Mouse (Mus musculus) hindbrain, embryonic 13.5 days (tissue): ENCODE measurements around the gene Ankzf1. TPM values are rescaled to one million over a fixed set of nuclear protein-coding genes. Genes with fewer than 3 reads are reported as not detected.
"Not testable (repeated sequence)": the region's sequence is repeated elsewhere in the genome, so short reads cannot be mapped to it uniquely, and the experiment has no call there.

Experiments used
- ATAC-seq: fragments of 200-750 bp; cut with Nextera tagmentation; 2 replicates; pipeline ENCODE4 v1.8.0; 2017; ENCODE audit warnings: moderate TSS enrichment; ENCODE audit not compliant: low FRiP score
- H3K27ac ChIP-seq: fragments of 300-500 bp; sonication (generic); 2 replicates; pipeline ENCODE4 v1.5.1; 2015; ENCODE audit warnings: inconsistent platforms, mild to moderate bottlenecking, moderate library complexity
- H3K27me3 ChIP-seq: fragments of 300-500 bp; sonication (generic); 2 replicates; pipeline ENCODE4 v1.6.1; 2015; ENCODE audit warnings: mild to moderate bottlenecking, inconsistent platforms
- H3K36me3 ChIP-seq: fragments of 300-500 bp; sonication (generic); 2 replicates; pipeline ENCODE4 v1.6.1; 2015; ENCODE audit warnings: mild to moderate bottlenecking, inconsistent platforms
- H3K4me1 ChIP-seq: fragments of 300-500 bp; sonication (generic); replicated peaks from 2 replicates; pipeline ENCODE4 v1.6.1; 2015; ENCODE audit warnings: inconsistent platforms
- H3K4me2 ChIP-seq: fragments of 300-500 bp; sonication (generic); 2 replicates; pipeline ENCODE4 v1.6.1; 2015; ENCODE audit warnings: inconsistent platforms, mild to moderate bottlenecking, moderate library complexity
- H3K4me3 ChIP-seq: fragments of 300-500 bp; sonication (generic); 2 replicates; pipeline ENCODE4 v1.5.1; 2015; ENCODE audit warnings: mild to moderate bottlenecking, inconsistent platforms
- H3K9ac ChIP-seq: fragments of 300-500 bp; sonication (generic); 2 replicates; pipeline ENCODE4 v1.6.1; 2015; ENCODE audit warnings: mild to moderate bottlenecking, inconsistent platforms
- H3K9me3 ChIP-seq: fragments of 300-500 bp; sonication (generic); 2 replicates; pipeline ENCODE4 v1.6.1; 2016; ENCODE audit warnings: inconsistent platforms
- WGBS: fragments of 180-500 bp; shearing (Covaris S2); methylation state at CpG from one replicate; pipeline ENCODE4 v1.1.7; 2015; 5-methylcytosine and 5-hydroxymethylcytosine counted together
- polyA plus RNA-seq: library from polyadenylated mRNA; unstranded; fragments of >200 nt; fragmentation: Nextera tagmentation; extraction: Ambion mirVana; gene quantifications from 2 replicates; pipeline ENCODE4 v1.2.1, GENCODE M21; 2015

The Ankzf1 gene
- polyA plus RNA-seq, 1 experiment from 2014 or later = 23.4 TPM

DNA sequence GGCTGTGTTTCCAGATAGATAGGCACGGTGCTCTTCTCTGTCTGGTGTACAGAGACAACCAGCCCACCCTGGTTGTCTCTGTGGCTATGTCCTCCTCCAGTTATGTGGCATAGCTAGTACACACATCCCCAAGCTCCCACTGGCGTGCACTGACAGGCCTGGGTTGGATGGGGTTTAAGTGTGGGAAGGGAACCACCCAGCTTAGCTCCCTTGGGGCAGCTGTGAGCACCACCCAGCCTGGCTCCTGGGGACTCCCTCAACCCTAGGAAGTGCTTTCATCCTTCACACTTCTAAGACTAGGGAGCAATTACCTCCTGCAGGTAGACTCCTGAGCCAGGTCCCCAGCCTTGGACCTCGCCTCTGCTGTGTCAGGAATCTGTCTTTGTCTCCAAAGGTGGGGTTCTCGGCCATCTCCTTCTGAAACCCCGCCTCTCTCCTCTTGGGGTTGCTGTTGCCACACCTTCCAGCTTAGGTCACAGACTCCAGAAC is 39.8 kb downstream of the Ankzf1 start, which contains the start of gene A630095N17Rik:
Gene A630095N17Rik (minus strand): TSS at position 439 of the 489 bp plus-strand sequence.
- Histone ChIP-seq H3K27ac (no peak within 1 kb of the TSS), H3K4me2 (no peak within 1 kb of the TSS), H3K27me3 (0 out of 2 replicates have a peak, but pooled peaks cover 19% of the 10 kb centered on the region), H3K9me3 (no peaks in the 10 kb centered on the region), H3K36me3 (no peaks in the 10 kb centered on the region), H3K4me3 (no peak within 1 kb of the TSS), H3K4me1 (peaks cover 11% of the 10 kb centered on the region), H3K9ac (no peak within 1 kb of the TSS)
- ATAC-seq = no peak
- WGBS = 71% methylated on average over 5 of the region's 5 CpGs

DNA sequence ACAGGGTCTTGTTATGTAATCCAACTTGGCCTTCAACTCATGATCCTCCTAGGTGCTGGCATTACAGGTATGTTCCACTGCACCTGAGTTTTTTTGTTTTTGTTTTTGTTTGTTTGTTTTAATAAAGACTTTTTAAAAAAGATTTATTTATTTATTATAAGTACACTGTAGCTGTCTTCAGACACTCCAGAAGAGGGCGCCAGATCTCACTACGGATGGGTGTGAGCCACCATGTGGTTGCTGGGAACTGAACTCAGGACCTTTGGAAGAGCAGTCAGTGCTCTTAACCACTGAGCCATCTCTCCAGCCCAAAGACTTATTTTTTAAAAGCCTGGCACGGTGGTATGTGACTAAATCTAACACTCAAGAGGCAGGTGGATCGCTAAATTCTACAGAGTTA is 40.5 kb downstream of the Ankzf1 start:
- H3K4me1 ChIP-seq = peaks cover 19% of the 10 kb centered on the region
- not testable (repeated sequence) for H3K9me3 ChIP-seq, H3K4me3 ChIP-seq, H3K27ac ChIP-seq, H3K4me2 ChIP-seq, H3K9ac ChIP-seq, ATAC-seq, H3K36me3 ChIP-seq
- H3K27me3 ChIP-seq = 0 out of 2 replicates have a peak, but pooled peaks cover 16% of the 10 kb centered on the region
- 64% methylated on average over 4 of the region's 4 CpGs for WGBS

DNA sequence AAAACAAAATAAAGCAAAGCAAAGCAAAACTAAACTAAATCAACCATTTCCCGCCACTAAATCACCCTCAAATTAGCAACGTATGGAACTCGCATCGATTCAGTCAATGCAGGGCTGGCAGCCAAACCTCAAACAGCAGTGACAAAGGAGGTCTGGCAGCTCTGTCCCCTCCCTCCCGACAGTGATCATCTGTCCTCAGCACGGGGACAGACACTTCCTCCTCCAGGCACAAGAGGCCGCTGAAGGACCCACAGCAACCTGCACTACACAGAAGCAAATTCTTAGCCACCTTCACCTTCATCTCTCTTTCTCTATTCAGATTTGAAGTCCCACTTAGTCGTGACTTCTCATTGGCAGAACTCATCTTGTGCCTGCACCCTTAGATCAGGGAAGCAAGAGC is 42.7 kb downstream of the Ankzf1 start:
- Histone ChIP-seq H3K9ac (no peak overlapping the region), H3K9me3 (no peaks in the 10 kb centered on the region), H3K4me3 (no peak overlapping the region), H3K36me3 (peaks cover 4% of the 10 kb centered on the region), H3K27me3 (0 out of 2 replicates have a peak, but pooled peaks cover 16% of the 10 kb centered on the region), H3K27ac (peak overlapping the region; percentile 41; the same call in 1 of the 2 replicates), H3K4me2 (no peak overlapping the region), H3K4me1 (peaks cover 28% of the 10 kb centered on the region)
- 2% methylated on average over 8 of the region's 8 CpGs for WGBS
- peak; percentile 54; the same call in 1 of the 2 replicates for ATAC-seq

DNA sequence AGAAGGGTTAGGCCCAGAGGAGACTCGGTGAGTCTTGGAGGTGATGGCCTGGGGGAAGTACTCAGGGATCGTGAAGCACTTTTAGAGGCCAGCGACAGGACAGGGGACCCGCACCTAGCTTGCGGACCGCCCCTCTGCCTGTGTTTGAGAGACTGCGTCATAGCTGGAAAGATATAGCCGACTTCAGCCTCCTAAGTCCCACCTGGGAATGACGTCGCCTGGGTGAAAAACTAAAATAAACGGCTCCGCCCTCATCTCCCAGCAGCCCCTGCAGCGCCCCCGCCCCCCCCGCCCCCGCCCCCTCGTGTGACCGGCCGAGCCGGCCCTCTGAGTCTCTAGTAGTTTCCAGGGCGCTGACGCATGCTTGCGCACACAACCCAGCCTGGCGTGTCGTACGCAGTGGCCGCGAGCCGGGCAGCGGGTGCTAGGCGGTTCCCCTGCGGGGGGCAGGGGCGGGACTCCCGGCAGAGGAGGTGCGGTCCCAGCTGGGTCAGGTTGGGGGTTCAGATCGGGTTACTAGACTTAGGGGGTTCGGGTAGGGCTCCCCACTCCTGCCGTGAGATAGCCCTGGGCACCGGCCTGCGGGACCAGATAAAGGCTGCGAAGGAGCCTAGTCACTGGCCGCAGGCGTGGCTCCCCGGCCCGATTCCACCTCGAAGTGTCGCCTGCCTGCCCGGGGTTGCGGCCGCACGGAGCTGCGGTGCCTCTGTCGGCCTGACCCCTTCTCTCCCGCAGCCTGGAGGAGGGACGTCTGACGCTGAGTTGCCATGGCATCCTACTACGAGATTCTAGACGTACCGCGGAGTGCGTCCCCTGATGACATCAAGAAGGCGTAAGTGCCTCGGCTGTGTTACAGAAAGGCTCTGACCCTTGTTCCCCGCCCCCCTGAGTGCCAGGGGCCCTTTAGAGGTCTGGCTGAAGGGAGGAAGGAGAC is 44.4 kb downstream of the Ankzf1 start, which contains the start of gene Dnajb2:
Gene Dnajb2 (plus strand): TSS at position 290 of the 934 bp plus-strand sequence.
- H3K27me3 ChIP-seq = 0 out of 2 replicates have a peak, but pooled peaks cover 6% of the 10 kb centered on the region
- WGBS = under 1% methylated on average over 61 of the region's 64 CpGs
- H3K4me2 ChIP-seq = peak within 1 kb of the TSS; percentile 88
- H3K4me3 ChIP-seq = peak within 1 kb of the TSS; percentile 70
- peak; percentile 89 for ATAC-seq
- peaks cover 28% of the 10 kb centered on the region for H3K4me1 ChIP-seq
- peak within 1 kb of the TSS; percentile 91 for H3K9ac ChIP-seq
- H3K27ac ChIP-seq = peak within 1 kb of the TSS; percentile 91
- peaks cover 19% of the 10 kb centered on the region for H3K36me3 ChIP-seq
- no peaks in the 10 kb centered on the region for H3K9me3 ChIP-seq

DNA sequence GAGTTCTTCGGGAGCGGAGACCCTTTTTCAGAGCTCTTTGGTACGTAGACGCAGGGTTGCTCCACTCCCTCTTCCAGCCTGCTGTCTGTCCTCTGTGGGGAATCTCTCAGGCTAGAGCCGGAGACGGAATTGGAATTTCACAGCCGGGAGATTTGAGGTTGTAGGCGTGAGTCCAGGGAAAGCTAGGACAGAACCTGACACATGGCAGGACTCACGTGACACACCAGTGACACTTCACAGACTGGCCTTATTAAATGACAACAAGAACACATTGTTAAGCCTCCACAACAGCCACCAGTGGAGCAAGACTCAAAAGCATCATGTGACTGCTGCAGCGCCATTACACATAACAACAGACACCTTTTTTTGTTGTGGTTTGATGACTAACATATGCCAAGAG is 47.6 kb downstream of the Ankzf1 start:
- H3K4me3 ChIP-seq = no peak overlapping the region
- H3K4me1 ChIP-seq = peaks cover 27% of the 10 kb centered on the region
- no peak overlapping the region for H3K9ac ChIP-seq
- 86% methylated on average over 10 of the region's 10 CpGs for WGBS
- no peak for ATAC-seq
- peaks cover 40% of the 10 kb centered on the region for H3K36me3 ChIP-seq
- no peaks in the 10 kb centered on the region for H3K27me3 ChIP-seq
- H3K9me3 ChIP-seq = no peaks in the 10 kb centered on the region
- no peak overlapping the region for H3K4me2 ChIP-seq
- no peak overlapping the region for H3K27ac ChIP-seq

DNA sequence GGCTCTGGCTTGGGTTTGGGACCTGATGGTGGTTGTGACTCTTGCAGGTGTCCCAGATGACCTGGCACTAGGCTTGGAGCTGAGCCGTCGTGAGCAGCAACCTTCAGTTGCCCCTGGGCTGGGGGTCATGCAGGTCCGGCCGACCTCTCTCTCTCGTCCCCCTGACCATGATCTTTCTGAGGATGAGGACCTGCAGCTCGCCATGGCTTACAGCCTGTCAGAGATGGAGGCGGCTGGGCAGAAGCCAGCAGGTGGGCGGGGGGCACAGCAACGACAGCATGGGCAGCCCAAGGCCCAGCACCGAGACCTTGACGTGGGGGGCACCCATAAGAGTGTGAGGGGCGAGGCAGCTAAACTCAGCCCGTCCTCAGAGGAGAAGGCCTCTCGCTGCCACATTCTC is 51.5 kb downstream of the Ankzf1 start:
- Histone ChIP-seq H3K27ac (no peak overlapping the region), H3K4me1 (peaks cover 17% of the 10 kb centered on the region), H3K9ac (no peak overlapping the region), H3K4me2 (no peak overlapping the region), H3K27me3 (no peaks in the 10 kb centered on the region), H3K36me3 (peaks cover 40% of the 10 kb centered on the region), H3K4me3 (no peak overlapping the region), H3K9me3 (no peaks in the 10 kb centered on the region)
- ATAC-seq = no peak
- 88% methylated on average over 14 of the region's 14 CpGs for WGBS

DNA sequence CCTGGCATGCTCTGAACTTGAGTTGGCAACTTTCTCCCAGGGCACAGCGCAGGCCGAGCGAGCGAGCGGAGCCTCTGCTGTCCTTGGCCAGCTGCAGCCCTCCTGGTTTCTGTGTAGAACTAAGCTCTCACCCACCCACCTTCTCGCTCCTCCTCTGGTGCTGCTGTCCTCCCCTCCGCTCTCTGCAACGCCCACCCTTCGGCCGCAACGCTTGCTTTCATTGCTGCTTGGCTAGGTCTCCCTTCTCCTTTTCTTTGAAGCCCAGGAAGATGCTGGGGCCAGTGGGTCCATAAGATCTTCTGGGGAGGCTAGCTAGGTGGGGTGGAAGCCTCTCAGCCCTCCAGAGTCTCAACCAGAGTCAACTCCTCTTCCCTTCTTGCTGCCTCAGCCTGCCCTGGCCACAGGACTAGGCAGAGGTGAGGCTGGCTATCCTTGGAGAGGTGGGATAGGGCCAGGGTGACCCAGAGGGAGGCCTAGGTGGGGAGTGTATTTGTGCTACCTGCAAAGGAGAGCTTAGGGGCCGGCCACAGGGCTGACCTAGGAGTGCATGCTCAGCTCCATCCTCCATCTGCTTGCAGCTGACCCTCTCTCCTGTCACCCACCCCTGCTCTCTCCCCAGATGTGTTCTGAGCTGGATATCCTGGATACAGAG is 52.4 kb downstream of the Ankzf1 start:
- WGBS = 90% methylated on average over 12 of the region's 12 CpGs
- H3K4me3 ChIP-seq = no peak overlapping the region
- H3K4me1 ChIP-seq = peaks cover 13% of the 10 kb centered on the region
- H3K9me3 ChIP-seq = no peaks in the 10 kb centered on the region
- H3K9ac ChIP-seq = no peak overlapping the region
- peak; percentile 30; the same call in 1 of the 2 replicates for ATAC-seq
- peaks cover 38% of the 10 kb centered on the region for H3K36me3 ChIP-seq
- no peak overlapping the region for H3K4me2 ChIP-seq
- H3K27me3 ChIP-seq = no peaks in the 10 kb centered on the region
- H3K27ac ChIP-seq = no peak overlapping the region

DNA sequence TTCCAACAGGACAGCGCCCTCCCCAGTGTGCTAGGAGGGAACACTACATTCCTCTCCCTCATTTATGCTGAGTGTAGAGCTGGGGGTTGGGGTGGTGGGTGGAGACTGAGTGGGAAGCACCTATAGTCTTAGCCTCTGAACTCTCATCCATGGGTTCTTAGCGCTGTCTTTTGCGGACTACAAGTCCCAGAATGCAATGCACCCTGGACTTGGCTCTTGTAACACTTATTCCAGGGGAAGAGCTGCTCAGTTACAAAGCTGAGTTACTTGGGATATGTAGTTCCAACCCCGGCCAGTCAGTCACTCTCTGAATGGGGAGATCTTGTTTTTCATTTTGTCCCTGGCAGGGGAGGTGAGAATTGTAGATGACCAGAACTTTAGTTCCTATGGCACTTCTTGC is 52.9 kb downstream of the Ankzf1 start:
- Histone ChIP-seq H3K36me3 (peaks cover 33% of the 10 kb centered on the region), H3K4me3 (no peak overlapping the region), H3K9ac (no peak overlapping the region), H3K4me2 (no peak overlapping the region), H3K4me1 (peaks cover 13% of the 10 kb centered on the region), H3K27ac (no peak overlapping the region), H3K27me3 (no peaks in the 10 kb centered on the region), H3K9me3 (no peaks in the 10 kb centered on the region)
- ATAC-seq = peak; percentile 55
- WGBS = 16% methylated on average over 4 of the region's 4 CpGs

DNA sequence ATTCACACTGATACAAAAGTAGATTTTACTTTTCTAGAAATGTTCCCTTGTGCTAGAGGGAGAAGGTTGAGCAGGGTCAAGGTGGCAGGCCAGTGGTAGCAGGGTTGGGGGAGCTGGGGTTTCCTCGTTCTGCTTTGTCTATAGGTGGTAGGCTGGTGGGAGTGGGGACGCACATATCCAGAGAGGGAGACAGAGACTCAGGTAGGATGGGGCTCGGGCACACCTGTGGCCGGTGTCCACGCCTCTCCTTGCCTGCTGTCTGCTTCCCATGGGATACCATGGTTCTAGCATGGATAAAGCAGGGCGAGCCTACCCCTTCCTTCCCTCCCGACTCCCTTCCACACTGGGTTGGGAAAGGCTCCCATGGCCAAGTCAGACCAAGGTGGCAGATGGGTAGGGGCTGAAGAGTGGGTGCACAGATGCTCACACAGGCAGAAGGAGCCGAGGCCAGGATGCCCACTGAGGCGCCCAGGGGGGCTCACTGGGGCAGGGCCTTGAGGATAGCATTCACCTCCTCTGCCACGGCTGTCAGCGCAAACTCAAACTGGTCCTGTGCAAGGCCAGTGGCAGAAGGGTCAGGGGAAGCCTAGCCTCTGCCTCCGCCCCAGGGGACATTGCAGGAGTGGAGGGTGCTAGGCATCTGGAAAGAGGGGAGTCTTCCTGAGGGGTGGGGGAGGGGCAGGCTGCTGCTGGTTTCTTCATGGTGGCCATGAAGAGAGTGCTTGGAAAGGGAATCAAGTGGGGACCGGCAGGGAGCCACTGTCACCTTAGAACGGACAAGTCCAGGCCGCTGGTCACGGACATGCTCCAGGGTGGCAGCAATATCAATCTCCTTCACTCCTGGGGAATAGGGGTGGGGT is 55.4 kb downstream of the Ankzf1 start:
- peaks cover 18% of the 10 kb centered on the region for H3K36me3 ChIP-seq
- H3K4me1 ChIP-seq = peaks cover 21% of the 10 kb centered on the region
- 78% methylated on average over 16 of the region's 16 CpGs for WGBS
- H3K27ac ChIP-seq = no peak overlapping the region
- H3K4me3 ChIP-seq = no peak overlapping the region
- H3K27me3 ChIP-seq = 0 out of 2 replicates have a peak, but pooled peaks cover 2% of the 10 kb centered on the region
- peak overlapping the region; percentile 36 for H3K9ac ChIP-seq
- no peaks in the 10 kb centered on the region for H3K9me3 ChIP-seq
- H3K4me2 ChIP-seq = no peak overlapping the region
- ATAC-seq = no peak

DNA sequence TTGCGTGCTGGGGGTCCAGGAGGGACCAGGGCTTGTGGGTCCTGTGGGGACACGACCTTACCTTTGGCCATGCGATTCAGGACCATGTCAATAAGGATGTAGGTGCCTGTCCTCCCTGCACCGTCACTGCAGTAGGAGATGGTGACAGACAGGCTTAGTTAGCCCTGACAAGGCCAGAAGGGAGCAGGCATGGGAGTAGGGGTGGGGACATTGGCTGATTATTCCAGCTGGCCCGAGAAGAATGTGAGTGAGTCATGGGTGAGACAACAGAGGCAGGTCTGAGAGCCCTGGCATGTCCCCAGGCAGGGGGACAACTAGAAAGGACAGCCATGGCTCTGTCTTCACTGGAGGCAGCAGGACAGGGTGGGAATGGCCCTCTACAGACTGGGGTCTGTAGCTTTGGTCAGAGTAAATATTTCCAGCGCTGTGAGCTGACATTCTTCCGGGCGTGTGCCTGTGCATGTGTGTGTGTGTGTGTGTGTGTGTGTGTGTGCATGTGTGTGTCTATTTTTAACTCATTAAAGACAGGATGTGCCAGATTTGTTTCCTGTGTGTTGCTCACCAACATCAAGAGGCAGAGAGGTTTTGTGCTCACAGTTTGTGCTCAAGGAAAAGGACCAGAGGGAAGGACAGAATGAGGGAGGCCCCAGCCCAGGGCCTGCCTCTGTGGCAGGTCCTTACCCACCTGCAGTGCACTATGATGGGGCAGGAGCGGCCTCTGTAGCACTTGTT is 56.3 kb downstream of the Ankzf1 start:
- Histone ChIP-seq H3K4me3 (no peak overlapping the region), H3K27me3 (0 out of 2 replicates have a peak, but pooled peaks cover 9% of the 10 kb centered on the region), H3K9ac (peak overlapping the region; percentile 36; the same call in 1 of the 2 replicates), H3K9me3 (no peaks in the 10 kb centered on the region), H3K4me1 (peaks cover 21% of the 10 kb centered on the region), H3K4me2 (no peak overlapping the region), H3K27ac (no peak overlapping the region), H3K36me3 (peaks cover 13% of the 10 kb centered on the region)
- no peak for ATAC-seq
- WGBS = 56% methylated on average over 9 of the region's 9 CpGs
